In genomic region chr8:90939867-90940266, GRCm38 (mm10) we compare ENCODE assay signal across 26 mouse cellular contexts.
DNase-seq lines count a peak whose midpoint lies in the region; ATAC-seq and TF ChIP-seq lines count a peak whose summit lies in the region.
"Had no signal": no experiment of that assay in that cellular context is flagged by ENCODE, and none has a peak within 500 bp of the region (broad histone marks: within the 10 kb centered on the region; RNA-seq: fewer than 3 reads in every experiment).

No protein-coding gene starts in this region.

- TF ChIP-seq CTCF in gastrocnemius, adult 2 months (IDR thresholded peaks at IDR 0.05), result no peak

- DNase-seq in gastrocnemius, adult 2 months, result no peak
- no peak for DNase-seq in gastrocnemius, postnatal 36 days
- peak; percentile 30 for DNase-seq in lung, postnatal 25 days (ENCODE audit: low spot score)
- no peak for DNase-seq in lung, postnatal 14 days
- DNase-seq: adrenal gland, adult 8-10 months; adrenal gland, postnatal 25 days; B cell, adult 2 months; cerebellum, adult 18-20 months; cerebellum, adult 9-10 months; cerebellum, postnatal 14 days; gastrocnemius, postnatal 14 days; heart, adult 2 months; heart, postnatal 14 days; heart, postnatal 4 days had no signal

- no peak overlapping the region for H3K4me2 ChIP-seq in hindbrain, embryonic 12.5 days (replicated peaks)
- no peak overlapping the region for H3K4me2 ChIP-seq in kidney, embryonic 16.5 days (replicated peaks; ENCODE audit: low read depth, low read length)
- H3K4me2 ChIP-seq: forebrain, embryonic 13.5 days; heart, embryonic 13.5 days; hindbrain, embryonic 15.5 days had no signal

- no peaks in the 10 kb centered on the region for H3K9me3 ChIP-seq in hindbrain, embryonic 12.5 days (replicated peaks)
- no peaks in the 10 kb centered on the region for H3K9me3 ChIP-seq in kidney, embryonic 16.5 days (ENCODE audit: low read length)
- H3K9me3 ChIP-seq: forebrain, embryonic 10.5 days; forebrain, embryonic 13.5 days; G1E; heart, embryonic 10.5 days; heart, embryonic 13.5 days; hindbrain, embryonic 15.5 days had no signal

- ATAC-seq in hindbrain, embryonic 12.5 days (ENCODE audit: low FRiP score), result no peak
- ATAC-seq in kidney, embryonic 16.5 days (ENCODE audit: low FRiP score, low TSS enrichment), result no peak
- ATAC-seq: forebrain, embryonic 13.5 days; forebrain, embryonic 16.5 days; Patski had no signal

- no peaks in the 10 kb centered on the region for H3K36me3 ChIP-seq in hindbrain, embryonic 12.5 days
- no peaks in the 10 kb centered on the region for H3K36me3 ChIP-seq in kidney, embryonic 16.5 days (ENCODE audit: insufficient read depth, low read length)
- H3K36me3 ChIP-seq: heart, embryonic 10.5 days; hindbrain, embryonic 15.5 days had no signal

- H3K9ac ChIP-seq in hindbrain, embryonic 12.5 days, result no peak overlapping the region
- no peak overlapping the region for H3K9ac ChIP-seq in kidney, embryonic 16.5 days (replicated peaks; ENCODE audit: low read length)
- H3K9ac ChIP-seq: forebrain, embryonic 13.5 days; heart, embryonic 13.5 days; hindbrain, embryonic 15.5 days had no signal

- WGBS in hindbrain, embryonic 12.5 days, result 96% methylated on average over 1 of the region's 1 CpGs
- 88% methylated on average over 1 of the region's 1 CpGs for WGBS in kidney, embryonic 16.5 days

- H3K27me3 ChIP-seq in hindbrain, embryonic 12.5 days, result no peaks in the 10 kb centered on the region
- no peaks in the 10 kb centered on the region for H3K27me3 ChIP-seq in kidney, embryonic 16.5 days (ENCODE audit: insufficient read depth, low read length)
- H3K27me3 ChIP-seq: CH12.LX; forebrain, embryonic 13.5 days; heart, embryonic 13.5 days; hindbrain, embryonic 15.5 days; Patski had no signal

- H3K4me1 ChIP-seq in brown adipose tissue, adult 24 weeks (ENCODE audit: control insufficient read depth, insufficient read depth, insufficient read length, low read length), result peaks cover 2% of the 10 kb centered on the region
- H3K4me1 ChIP-seq in hindbrain, embryonic 12.5 days, result no peaks in the 10 kb centered on the region
- no peaks in the 10 kb centered on the region for H3K4me1 ChIP-seq in kidney, embryonic 16.5 days (ENCODE audit: insufficient read depth, low read length)
- H3K4me1 ChIP-seq: forebrain, embryonic 10.5 days; forebrain, embryonic 13.5 days; heart, embryonic 10.5 days; hindbrain, embryonic 15.5 days had no signal

- no peak overlapping the region for H3K4me3 ChIP-seq in gastrocnemius, adult 2 months
- H3K4me3 ChIP-seq in brown adipose tissue, adult 24 weeks (ENCODE audit: insufficient read depth, low read depth, low read length), result no peak overlapping the region
- H3K4me3 ChIP-seq in hindbrain, embryonic 12.5 days, result no peak overlapping the region
- H3K4me3 ChIP-seq in kidney, embryonic 16.5 days (ENCODE audit: low read length), result no peak overlapping the region
- H3K4me3 ChIP-seq: forebrain, embryonic 10.5 days; forebrain, embryonic 13.5 days; heart, adult 2 months; heart, embryonic 10.5 days; heart, embryonic 13.5 days; hindbrain, embryonic 15.5 days had no signal

- intact Hi-C loops in gastrocnemius, adult 2 months (cut with DNase I), result no loop called here
- intact Hi-C loops in gastrocnemius, postnatal 36 days (cut with DNase I), result no loop called here

- peak overlapping the region; percentile 50 for H3K27ac ChIP-seq in gastrocnemius, adult 2 months
- H3K27ac ChIP-seq in brown adipose tissue, adult 24 weeks (replicated peaks; ENCODE audit: low read depth, low read length), result peak overlapping the region; percentile 60; the same call in 1 of the 2 replicates
- no peak overlapping the region for H3K27ac ChIP-seq in hindbrain, embryonic 12.5 days
- no peak overlapping the region for H3K27ac ChIP-seq in kidney, embryonic 16.5 days (ENCODE audit: low read length)
- H3K27ac ChIP-seq: forebrain, embryonic 10.5 days; forebrain, embryonic 13.5 days; heart, adult 2 months; heart, embryonic 10.5 days; heart, embryonic 13.5 days; hindbrain, embryonic 15.5 days had no signal

Comparison
In these comparisons a context has a peak if more than half of its experiments do, and no peak if none do; other contexts are left out.
1. H3K27ac ChIP-seq: peak in gastrocnemius, adult 2 months (single experiment) and brown adipose tissue, adult 24 weeks (single experiment); none in hindbrain, embryonic 12.5 days (single experiment) and kidney, embryonic 16.5 days (single experiment).